Mouse (Mus musculus) lung, embryonic 16.5 days (tissue): ENCODE data around the gene Eif4a3. TPM values are rescaled to one million over a fixed set of nuclear protein-coding genes. Genes with fewer than 3 reads are reported as not detected.
"Not testable (repeated sequence)": the region's sequence is repeated elsewhere in the genome, so short reads cannot be mapped to it uniquely, and the experiment has no call there.

Experiments
- ATAC-seq: fragments of 200-750 bp; cut with Nextera tagmentation; 2 replicates; pipeline ENCODE4 v1.8.0; 2017; ENCODE audit warnings: low read depth, mild to moderate bottlenecking, moderate library complexity
- H3K27ac ChIP-seq: fragments of 300-500 bp; sonication (generic); 2 replicates; pipeline ENCODE4 v1.5.1; 2014; ENCODE audit warnings: mild to moderate bottlenecking, control low read depth, low read length
- H3K27me3 ChIP-seq: fragments of 300-500 bp; sonication (generic); 2 replicates; pipeline ENCODE4 v1.6.1; 2014; ENCODE audit warnings: low read depth, low read length, mixed read lengths; ENCODE audit not compliant: control insufficient read depth, insufficient read depth
- H3K36me3 ChIP-seq: fragments of 300-500 bp; sonication (generic); 2 replicates; pipeline ENCODE4 v1.6.1; 2014; ENCODE audit warnings: low read length; ENCODE audit not compliant: control insufficient read depth, insufficient read depth
- H3K4me1 ChIP-seq: fragments of 300-500 bp; sonication (generic); replicated peaks from 2 replicates; pipeline ENCODE4 v1.6.1; 2014; ENCODE audit warnings: low read length, mixed read lengths; ENCODE audit not compliant: control insufficient read depth, insufficient read depth
- H3K4me2 ChIP-seq: fragments of 300-500 bp; sonication (generic); 2 replicates; pipeline ENCODE4 v1.6.1; 2014; ENCODE audit warnings: low read depth, low read length, control low read depth
- H3K4me3 ChIP-seq: fragments of 300-500 bp; sonication (generic); 2 replicates; pipeline ENCODE4 v1.5.1; 2014; ENCODE audit warnings: mild to moderate bottlenecking, low read length, control low read depth
- H3K9ac ChIP-seq: fragments of 300-500 bp; sonication (generic); 2 replicates; pipeline ENCODE4 v1.6.1; 2014; ENCODE audit warnings: low read length, control low read depth
- H3K9me3 ChIP-seq: fragments of 300-500 bp; sonication (generic); 2 replicates; pipeline ENCODE4 v1.6.1; 2016; ENCODE audit warnings: low read length; ENCODE audit not compliant: control insufficient read depth
- WGBS: fragments of 180-500 bp; shearing (Covaris S2); extraction: QIAGEN DNeasy Blood & Tissue Kit; methylation state at CpG from one replicate; pipeline ENCODE4 v1.1.7; 2014; 5-methylcytosine and 5-hydroxymethylcytosine counted together
- polyA plus RNA-seq: library from polyadenylated mRNA; unstranded; fragments of >200 nt; fragmentation: Nextera tagmentation; extraction: Ambion mirVana; gene quantifications from 2 replicates; pipeline ENCODE4 v1.2.1, GENCODE M21; 2015

The Eif4a3 gene
- polyA plus RNA-seq, 1 experiment from 2014 or later, result 339 TPM

- Histone ChIP-seq H3K4me1 (no peaks in the 10 kb centered on the region; the same call in 1 of the 2 replicates), H3K27me3 (no peaks in the 10 kb centered on the region), H3K4me3 (peak overlapping the region; percentile 35), H3K27ac (no peak overlapping the region), H3K9me3 (no peaks in the 10 kb centered on the region), H3K36me3 (no peaks in the 10 kb centered on the region), H3K9ac (peak overlapping the region; percentile 52), H3K4me2 (peak overlapping the region; percentile 52)
- WGBS, result 50% methylated on average over 23 of the region's 23 CpGs
- ATAC-seq, result peak; percentile 79
Observed at GRCm38 (mm10) chr11:119258572-119259322, 41.1 kb downstream of the Eif4a3 start.

GRCm38 (mm10) chr11:119258216-119258571, 41.7 kb downstream of the Eif4a3 start:
- H3K9me3 ChIP-seq, result no peaks in the 10 kb centered on the region

DNA sequence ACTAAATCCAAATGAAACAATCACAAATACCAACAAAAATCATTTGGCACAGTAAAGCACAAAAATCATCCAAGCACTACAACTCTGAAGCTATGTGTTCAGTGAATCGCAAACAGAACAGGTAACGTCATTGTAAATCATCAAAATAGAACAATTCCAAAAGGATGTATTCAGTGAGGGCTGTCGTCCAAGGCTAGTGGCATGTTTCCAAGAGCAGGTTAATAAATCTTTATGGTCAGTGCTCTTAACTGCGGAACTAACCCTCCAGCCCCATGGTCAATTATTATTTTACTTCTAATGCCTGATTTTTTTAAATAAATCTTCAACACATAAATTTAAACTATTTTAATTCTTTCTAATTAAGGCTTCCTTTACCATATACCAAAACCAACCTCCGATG, 43.3 kb downstream of the Eif4a3 start:
- H3K4me1 ChIP-seq, H3K27me3 ChIP-seq, H3K27ac ChIP-seq, H3K9me3 ChIP-seq, ATAC-seq, H3K36me3 ChIP-seq, H3K4me3 ChIP-seq, H3K9ac ChIP-seq, H3K4me2 ChIP-seq: not testable (repeated sequence)
- 52% methylated on average over 5 of the region's 5 CpGs for WGBS

More at GRCm38 (mm10) chr11:119258216-119258571, 41.7 kb downstream of the Eif4a3 start:
- Histone ChIP-seq H3K4me3 (peak overlapping the region; percentile 35), H3K4me2 (peak overlapping the region; percentile 52), H3K4me1 (no peaks in the 10 kb centered on the region; the same call in 1 of the 2 replicates), H3K27me3 (no peaks in the 10 kb centered on the region), H3K27ac (no peak overlapping the region), H3K9ac (peak overlapping the region; percentile 52), H3K36me3 (no peaks in the 10 kb centered on the region)
- ATAC-seq, result no peak
- WGBS, result 35% methylated on average over 9 of the region's 9 CpGs

DNA sequence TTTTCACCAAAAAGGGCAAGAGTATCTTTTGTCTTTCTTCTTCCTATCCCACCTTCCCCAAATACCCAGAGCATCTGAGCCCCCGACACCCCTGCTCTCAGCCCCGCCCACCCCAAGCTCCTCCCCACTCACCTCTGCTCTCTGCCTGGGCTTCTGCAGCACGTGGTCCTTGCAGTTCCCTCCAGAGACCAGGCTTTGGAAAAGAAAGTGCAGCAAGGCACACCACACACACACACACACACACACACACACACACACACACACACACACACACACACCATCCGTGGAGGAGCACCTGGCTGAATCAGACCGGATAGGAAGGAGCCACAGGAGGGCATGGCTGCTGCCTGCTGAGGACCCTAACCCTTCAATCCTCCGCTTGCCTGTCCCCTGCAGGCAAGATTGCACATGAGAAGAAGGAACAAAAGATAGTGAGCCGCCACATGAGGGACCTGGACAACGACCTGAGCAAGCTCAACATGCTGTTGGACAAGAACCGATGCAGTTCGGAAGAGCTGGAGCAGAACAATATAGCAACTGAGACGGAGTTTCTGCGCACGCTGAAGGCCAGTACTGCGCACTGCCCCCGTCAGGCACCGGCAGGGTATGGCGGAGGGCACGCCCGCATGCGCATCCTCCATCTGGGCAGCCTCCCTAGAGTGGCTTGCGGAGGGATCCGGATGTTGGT, 46.9 kb downstream of the Eif4a3 start:
- H3K4me2 ChIP-seq, result peak overlapping the region; percentile 44
- ATAC-seq, result peak; percentile 65
- H3K4me3 ChIP-seq, result no peak overlapping the region
- H3K9ac ChIP-seq, result no peak overlapping the region; the same call in 1 of the 2 replicates
- 4% methylated on average over 21 of the region's 22 CpGs for WGBS
- H3K4me1 ChIP-seq, result no peaks in the 10 kb centered on the region; the same call in 1 of the 2 replicates
- H3K27me3 ChIP-seq, result no peaks in the 10 kb centered on the region
- H3K27ac ChIP-seq, result no peak overlapping the region
- H3K9me3 ChIP-seq, result no peaks in the 10 kb centered on the region
- H3K36me3 ChIP-seq, result no peaks in the 10 kb centered on the region

GRCm38 (mm10) chr11:119250998-119251397, 48.9 kb downstream of the Eif4a3 start:
- Histone ChIP-seq H3K4me2 (no peak overlapping the region), H3K27ac (no peak overlapping the region), H3K9ac (no peak overlapping the region), H3K9me3 (no peaks in the 10 kb centered on the region), H3K4me1 (no peaks in the 10 kb centered on the region; the same call in 1 of the 2 replicates), H3K4me3 (no peak overlapping the region), H3K36me3 (no peaks in the 10 kb centered on the region), H3K27me3 (no peaks in the 10 kb centered on the region)
- 39% methylated on average over 17 of the region's 17 CpGs for WGBS
- no peak for ATAC-seq

DNA sequence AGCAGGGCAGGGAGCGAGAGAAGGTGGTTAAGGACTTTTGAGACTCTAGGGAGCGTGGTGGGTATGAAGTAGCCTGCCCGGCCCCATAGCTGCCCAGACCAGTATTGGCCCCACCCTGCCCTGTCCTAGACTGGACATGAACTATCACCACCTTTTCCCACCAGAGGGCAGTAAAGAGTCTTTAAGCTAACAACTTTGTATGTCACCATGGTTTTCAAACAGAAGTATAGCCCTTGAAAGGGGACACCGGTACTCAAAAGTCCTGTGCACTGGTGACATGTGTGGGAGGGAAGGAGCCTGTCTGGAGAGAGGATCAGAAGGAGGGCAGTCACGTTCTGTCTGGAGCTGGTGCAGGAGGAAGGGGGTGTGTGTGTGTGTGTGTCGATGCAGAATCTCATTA, 50.9 kb downstream of the Eif4a3 start:
- ATAC-seq, result peak; percentile 82
- H3K27ac ChIP-seq, result no peak overlapping the region
- 23% methylated on average over 6 of the region's 6 CpGs for WGBS
- no peaks in the 10 kb centered on the region for H3K36me3 ChIP-seq
- no peak overlapping the region for H3K4me2 ChIP-seq
- H3K4me3 ChIP-seq, result no peak overlapping the region
- no peak overlapping the region for H3K9ac ChIP-seq
- H3K27me3 ChIP-seq, result no peaks in the 10 kb centered on the region
- no peaks in the 10 kb centered on the region for H3K9me3 ChIP-seq
- no peaks in the 10 kb centered on the region; the same call in 1 of the 2 replicates for H3K4me1 ChIP-seq

- H3K4me3 ChIP-seq, H3K4me1 ChIP-seq, H3K27me3 ChIP-seq, H3K36me3 ChIP-seq, H3K9me3 ChIP-seq, H3K4me2 ChIP-seq, H3K9ac ChIP-seq, ATAC-seq, H3K27ac ChIP-seq: not testable (repeated sequence)
- 88% methylated on average over 6 of the region's 6 CpGs for WGBS
Observed at GRCm38 (mm10) chr11:119245543-119245942, 54.3 kb downstream of the Eif4a3 start.

DNA sequence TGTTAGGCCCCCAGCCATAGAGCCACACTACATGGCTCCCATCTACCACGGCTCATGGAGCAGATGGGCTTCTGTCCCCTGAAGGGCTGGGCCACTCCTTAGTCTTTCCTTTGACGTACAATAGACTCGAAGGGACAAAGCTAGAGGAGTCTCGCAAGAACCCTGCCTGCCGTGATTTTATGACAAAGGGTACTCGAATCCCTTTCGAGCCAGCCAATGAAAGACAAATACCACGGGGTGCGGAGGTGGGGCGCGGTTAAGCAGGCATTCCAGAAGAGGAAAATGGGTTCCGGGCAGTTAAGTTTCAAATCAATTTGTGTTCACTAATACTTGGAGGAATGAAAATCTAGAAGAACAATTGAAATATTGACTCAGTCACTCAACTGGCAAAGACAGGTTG, 60.4 kb downstream of the Eif4a3 start:
- Histone ChIP-seq H3K27me3 (no peaks in the 10 kb centered on the region), H3K4me1 (peaks cover 15% of the 10 kb centered on the region), H3K9me3 (no peaks in the 10 kb centered on the region), H3K9ac (no peak overlapping the region), H3K36me3 (no peaks in the 10 kb centered on the region), H3K4me2 (no peak overlapping the region), H3K27ac (no peak overlapping the region), H3K4me3 (no peak overlapping the region)
- 87% methylated on average over 12 of the region's 12 CpGs for WGBS
- ATAC-seq, result no peak
